Mouse (Mus musculus) megakaryocyte, embryonic 14.5 days (primary cell): ENCODE data around the gene Fignl1.

Experiments used
- FLI1 ChIP-seq: IDR thresholded peaks from 2 replicates; pipeline ENCODE4 v1.6.1; 2012; ENCODE audit warnings: low read length, inconsistent platforms, mixed read lengths
- GATA1 ChIP-seq: IDR thresholded peaks from 3 replicates; pipeline ENCODE4 v1.6.1; 2012; ENCODE audit warnings: mixed read lengths, low read length, inconsistent platforms, borderline replicate concordance

GRCm38 (mm10) chr11:11832755-11833084 lies 24.0 kb upstream of the Fignl1 start:
- TF ChIP-seq GATA1: no peak
- TF ChIP-seq FLI1: no peak
